Mouse (Mus musculus): ENCODE data around the gene Pxylp1. TPM values are rescaled to one million over a fixed set of nuclear protein-coding genes. Genes with fewer than 3 reads are reported as not detected.
A peak's percentile ranks its signal among the peaks of the same experiment; 100 is the strongest.

Pxylp1 gene
- polyA plus RNA-seq, 1 experiment from 2014 or later = 49.1 TPM

DNA sequence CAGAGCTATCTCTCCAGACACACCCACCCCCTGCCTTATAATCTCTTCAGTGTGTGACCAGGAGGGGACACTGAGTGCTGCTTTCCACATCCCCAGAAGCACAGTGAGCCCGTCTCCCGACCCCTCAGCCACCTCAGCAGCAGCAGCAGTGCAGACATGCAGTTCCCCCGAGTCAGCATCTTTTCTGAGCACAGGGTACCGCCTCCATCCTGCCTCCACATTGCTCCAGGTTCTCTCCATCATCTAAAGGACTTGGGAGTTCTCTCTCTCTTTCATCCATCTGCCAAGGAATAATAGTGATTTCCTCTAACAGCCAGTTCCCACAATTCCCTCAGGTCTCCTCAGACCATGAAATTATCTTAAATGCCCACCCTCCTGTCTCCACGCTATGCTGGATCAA is 43.5 kb downstream of the Pxylp1 start:
- no peak for DNase-seq (ENCODE audit: low spot score)
- Histone ChIP-seq H3K27me3 (ENCODE audit: low read depth, poor library complexity, severe bottlenecking) (no peaks in the 10 kb centered on the region), H3K9me3 (replicated peaks) (no peaks in the 10 kb centered on the region), H3K27ac (replicated peaks) (no peak overlapping the region), H3K4me3 (no peak overlapping the region), H3K36me3 (peaks cover 23% of the 10 kb centered on the region), H3K4me1 (peaks cover 16% of the 10 kb centered on the region)
- WGBS = 83% methylated on average over 5 of the region's 5 CpGs

GRCm38 (mm10) chr9:96846361-96846760 is 46.1 kb downstream of the Pxylp1 start:
- peaks cover 12% of the 10 kb centered on the region for H3K4me1 ChIP-seq
- no peak overlapping the region for H3K4me3 ChIP-seq
- no peak for DNase-seq (ENCODE audit: low spot score)
- H3K27ac ChIP-seq (replicated peaks) = no peak overlapping the region
- no peaks in the 10 kb centered on the region; the same call in 1 of the 2 replicates for H3K9me3 ChIP-seq (replicated peaks)
- 88% methylated on average over 8 of the region's 8 CpGs for WGBS
- H3K36me3 ChIP-seq = peaks cover 38% of the 10 kb centered on the region
- H3K27me3 ChIP-seq (ENCODE audit: low read depth, poor library complexity, severe bottlenecking) = no peaks in the 10 kb centered on the region

DNA sequence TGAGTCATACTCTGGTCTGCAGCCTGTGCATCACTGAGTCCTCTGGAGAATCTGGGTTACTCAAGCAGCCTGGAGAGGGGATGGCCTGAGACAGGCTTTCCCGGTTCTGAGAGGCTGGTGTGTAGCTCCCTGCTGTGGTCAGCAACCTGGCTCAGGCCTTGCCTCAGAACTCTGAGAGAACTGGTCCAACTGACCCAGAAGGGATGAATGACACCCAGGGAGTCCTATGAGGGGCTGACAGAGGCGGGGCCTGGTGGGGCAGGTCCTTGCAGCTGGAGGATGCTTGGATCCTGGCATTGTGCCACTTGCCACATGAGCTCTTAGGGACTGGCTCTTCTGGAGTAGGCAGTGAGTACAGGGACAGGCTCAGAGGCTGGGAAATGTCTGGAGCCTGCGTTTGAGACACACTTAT is 47.7 kb downstream of the Pxylp1 start:
- H3K9me3 ChIP-seq (replicated peaks) = no peaks in the 10 kb centered on the region; the same call in 1 of the 2 replicates
- no peak for DNase-seq (ENCODE audit: low spot score)
- H3K36me3 ChIP-seq = peaks cover 32% of the 10 kb centered on the region
- no peak overlapping the region for H3K27ac ChIP-seq (replicated peaks)
- no peak overlapping the region for H3K4me3 ChIP-seq
- 69% methylated on average over 3 of the region's 3 CpGs for WGBS
- H3K27me3 ChIP-seq (ENCODE audit: low read depth, poor library complexity, severe bottlenecking) = no peaks in the 10 kb centered on the region
- peaks cover 10% of the 10 kb centered on the region; the same call in 1 of the 2 replicates for H3K4me1 ChIP-seq

DNA sequence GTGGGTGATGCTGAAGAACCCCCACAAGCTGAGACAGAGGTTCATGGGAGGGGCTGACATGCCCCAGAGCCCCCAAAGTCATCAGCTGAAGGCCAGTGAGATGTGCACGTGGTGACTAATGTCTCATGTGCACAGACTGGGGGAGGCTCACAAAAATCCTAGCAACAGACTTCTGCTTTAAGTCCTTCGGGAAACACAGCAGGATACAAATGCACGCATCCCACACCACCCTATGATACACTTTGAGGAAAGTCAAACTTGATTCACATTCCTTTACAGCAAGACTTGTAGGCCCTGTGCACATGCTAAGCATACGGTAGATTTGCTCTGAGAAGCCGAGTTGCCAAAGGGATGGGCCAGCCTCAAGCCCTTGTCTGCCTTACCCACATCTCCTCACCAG is 53.1 kb downstream of the Pxylp1 start:
- 89% methylated on average over 5 of the region's 5 CpGs for WGBS
- H3K9me3 ChIP-seq (replicated peaks) = no peaks in the 10 kb centered on the region; the same call in 1 of the 2 replicates
- no peak for DNase-seq (ENCODE audit: low spot score)
- no peak overlapping the region for H3K4me3 ChIP-seq
- H3K27ac ChIP-seq (replicated peaks) = no peak overlapping the region; the same call in 1 of the 2 replicates
- H3K27me3 ChIP-seq (ENCODE audit: low read depth, poor library complexity, severe bottlenecking) = no peaks in the 10 kb centered on the region
- peaks cover 26% of the 10 kb centered on the region for H3K4me1 ChIP-seq
- H3K36me3 ChIP-seq = peaks cover 63% of the 10 kb centered on the region

DNA sequence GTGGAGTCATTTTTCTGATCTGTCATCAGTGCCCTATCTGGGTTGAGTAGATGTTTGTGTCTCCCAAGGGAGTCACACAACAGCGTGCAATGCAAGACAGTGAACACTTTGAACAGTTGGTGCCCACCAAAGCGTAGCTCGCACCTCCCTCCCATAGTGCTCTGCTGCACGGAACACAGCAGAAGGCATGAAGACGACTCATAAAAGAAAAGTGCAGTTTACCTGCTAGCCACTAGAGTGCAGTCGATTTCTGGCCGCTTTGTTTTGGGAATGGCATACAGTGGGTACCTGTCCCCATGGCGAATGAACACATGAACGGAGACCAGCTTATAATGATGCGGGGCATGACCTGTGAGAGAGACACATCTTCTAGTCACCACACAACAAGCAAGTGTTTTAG is 53.6 kb downstream of the Pxylp1 start:
- Histone ChIP-seq H3K36me3 (peaks cover 64% of the 10 kb centered on the region), H3K4me1 (peaks cover 26% of the 10 kb centered on the region), H3K27me3 (ENCODE audit: low read depth, poor library complexity, severe bottlenecking) (no peaks in the 10 kb centered on the region), H3K4me3 (no peak overlapping the region), H3K9me3 (replicated peaks) (no peaks in the 10 kb centered on the region; the same call in 1 of the 2 replicates), H3K27ac (replicated peaks) (no peak overlapping the region; the same call in 1 of the 2 replicates)
- 46% methylated on average over 10 of the region's 10 CpGs for WGBS
- no peak for DNase-seq (ENCODE audit: low spot score)

DNA sequence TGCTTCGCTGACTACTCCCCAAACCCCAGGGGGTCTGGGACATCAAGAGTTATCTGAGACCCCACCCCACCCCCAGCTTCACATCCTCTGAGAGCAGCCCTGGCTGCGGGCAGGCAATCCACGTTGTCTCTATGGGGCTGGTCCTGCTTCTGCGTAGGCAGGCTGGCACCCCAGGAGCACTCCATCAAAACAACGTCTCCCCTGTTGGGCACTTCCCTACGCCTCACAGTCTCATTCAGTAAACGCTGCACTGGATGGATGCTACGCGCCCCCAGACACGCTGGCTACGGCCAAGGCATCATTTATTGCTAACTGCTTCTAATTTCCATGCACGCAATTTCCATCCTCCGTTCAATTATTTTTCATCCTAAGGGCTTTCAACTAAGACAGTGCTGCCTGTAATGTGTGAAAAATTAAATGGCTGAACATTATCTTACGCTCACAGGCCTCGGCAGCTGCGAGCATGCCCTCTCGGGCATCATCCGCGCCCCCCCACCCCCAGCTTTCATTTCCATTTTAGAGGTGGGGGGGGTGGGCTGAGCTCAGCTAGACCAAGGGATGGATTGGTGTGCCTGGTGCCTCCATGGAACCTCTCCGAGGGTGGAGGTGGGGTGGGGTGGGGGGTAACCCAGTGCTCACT is 54.6 kb downstream of the Pxylp1 start:
- H3K27ac ChIP-seq (replicated peaks) = no peak overlapping the region
- no peak for DNase-seq (ENCODE audit: low spot score)
- 53% methylated on average over 19 of the region's 20 CpGs for WGBS

GRCm38 (mm10) chr9:96836984-96837383 is 55.5 kb downstream of the Pxylp1 start:
- no peak for DNase-seq (ENCODE audit: low spot score)
- 42% methylated on average over 8 of the region's 8 CpGs for WGBS
- Histone ChIP-seq H3K27me3 (ENCODE audit: low read depth, poor library complexity, severe bottlenecking) (no peaks in the 10 kb centered on the region), H3K4me1 (peaks cover 26% of the 10 kb centered on the region), H3K9me3 (replicated peaks) (no peaks in the 10 kb centered on the region; the same call in 1 of the 2 replicates), H3K27ac (replicated peaks) (peak overlapping the region; percentile 50; the same call in 1 of the 2 replicates), H3K4me3 (no peak overlapping the region), H3K36me3 (peaks cover 54% of the 10 kb centered on the region)

More for the DNA sequence above, 54.6 kb downstream of the Pxylp1 start:
- H3K4me1 ChIP-seq = peaks cover 26% of the 10 kb centered on the region
- H3K4me3 ChIP-seq = no peak overlapping the region
- no peaks in the 10 kb centered on the region for H3K27me3 ChIP-seq (ENCODE audit: low read depth, poor library complexity, severe bottlenecking)
- peaks cover 61% of the 10 kb centered on the region for H3K36me3 ChIP-seq
- H3K9me3 ChIP-seq (replicated peaks) = no peaks in the 10 kb centered on the region; the same call in 1 of the 2 replicates

DNA sequence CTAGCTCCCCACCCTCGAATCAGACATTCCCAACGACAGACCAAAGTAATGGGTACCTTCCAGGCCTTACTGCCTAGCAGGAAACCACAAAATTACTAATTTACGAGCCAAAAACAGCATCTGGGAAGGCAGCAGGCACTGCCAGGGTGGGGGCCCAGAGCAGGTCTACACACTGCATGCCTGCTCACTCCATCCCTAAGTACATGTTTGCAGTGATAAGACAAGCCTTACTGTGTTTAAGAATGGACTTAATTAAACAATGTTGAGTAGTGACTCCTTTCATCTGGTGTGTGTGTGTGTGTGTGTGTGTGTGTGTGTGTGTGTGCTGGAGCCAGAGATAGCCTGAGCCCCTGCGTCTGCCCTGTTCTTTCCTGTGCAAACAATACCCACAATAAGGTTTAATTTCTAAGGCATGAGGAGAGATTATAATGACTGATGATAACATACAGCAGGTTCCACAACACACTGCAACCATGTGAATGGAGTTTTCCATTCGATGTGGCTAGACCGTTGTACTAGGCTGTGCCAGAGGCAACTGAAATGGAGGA is 57.0 kb downstream of the Pxylp1 start:
- DNase-seq (ENCODE audit: low spot score) = no peak
- no peak overlapping the region for H3K27ac ChIP-seq (replicated peaks)
- peaks cover 49% of the 10 kb centered on the region for H3K36me3 ChIP-seq
- no peaks in the 10 kb centered on the region for H3K27me3 ChIP-seq (ENCODE audit: low read depth, poor library complexity, severe bottlenecking)
- no peak overlapping the region for H3K4me3 ChIP-seq
- H3K9me3 ChIP-seq (replicated peaks) = no peaks in the 10 kb centered on the region
- peaks cover 26% of the 10 kb centered on the region for H3K4me1 ChIP-seq
- WGBS = 92% methylated on average over 6 of the region's 6 CpGs

GRCm38 (mm10) chr9:96833606-96834005 is 58.9 kb downstream of the Pxylp1 start:
- DNase-seq (ENCODE audit: low spot score) = no peak
- no peaks in the 10 kb centered on the region for H3K9me3 ChIP-seq (replicated peaks)
- H3K27me3 ChIP-seq (ENCODE audit: low read depth, poor library complexity, severe bottlenecking) = no peaks in the 10 kb centered on the region
- WGBS = 65% methylated on average over 5 of the region's 5 CpGs
- H3K27ac ChIP-seq (replicated peaks) = no peak overlapping the region
- no peak overlapping the region for H3K4me3 ChIP-seq
- H3K4me1 ChIP-seq = peaks cover 19% of the 10 kb centered on the region
- H3K36me3 ChIP-seq = peaks cover 54% of the 10 kb centered on the region

DNA sequence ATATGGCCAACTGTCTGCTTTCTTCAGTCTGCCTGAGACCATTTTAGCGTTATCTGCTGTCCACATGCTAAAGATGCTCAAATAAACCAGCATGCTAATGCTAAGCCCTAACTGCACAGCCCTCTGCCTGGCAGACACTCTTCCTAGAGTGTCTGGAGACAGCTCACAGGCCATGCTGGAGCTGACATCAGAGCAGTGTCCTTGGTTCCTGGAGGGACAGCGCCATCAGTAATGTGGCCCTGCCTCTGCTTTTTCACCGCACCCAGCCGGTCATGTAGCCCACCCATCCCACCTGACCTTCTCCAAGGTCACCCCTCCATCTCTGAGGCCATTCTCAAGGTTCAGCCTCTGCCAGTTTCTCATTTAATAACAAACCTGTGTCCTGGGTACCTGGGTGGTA is 60.0 kb downstream of the Pxylp1 start:
- H3K27ac ChIP-seq (replicated peaks) = no peak overlapping the region
- H3K9me3 ChIP-seq (replicated peaks) = no peaks in the 10 kb centered on the region
- peaks cover 8% of the 10 kb centered on the region for H3K4me1 ChIP-seq
- no peak overlapping the region for H3K4me3 ChIP-seq
- DNase-seq (ENCODE audit: low spot score) = no peak
- WGBS = 88% methylated on average over 4 of the region's 4 CpGs
- no peaks in the 10 kb centered on the region for H3K27me3 ChIP-seq (ENCODE audit: low read depth, poor library complexity, severe bottlenecking)
- H3K36me3 ChIP-seq = peaks cover 57% of the 10 kb centered on the region

DNA sequence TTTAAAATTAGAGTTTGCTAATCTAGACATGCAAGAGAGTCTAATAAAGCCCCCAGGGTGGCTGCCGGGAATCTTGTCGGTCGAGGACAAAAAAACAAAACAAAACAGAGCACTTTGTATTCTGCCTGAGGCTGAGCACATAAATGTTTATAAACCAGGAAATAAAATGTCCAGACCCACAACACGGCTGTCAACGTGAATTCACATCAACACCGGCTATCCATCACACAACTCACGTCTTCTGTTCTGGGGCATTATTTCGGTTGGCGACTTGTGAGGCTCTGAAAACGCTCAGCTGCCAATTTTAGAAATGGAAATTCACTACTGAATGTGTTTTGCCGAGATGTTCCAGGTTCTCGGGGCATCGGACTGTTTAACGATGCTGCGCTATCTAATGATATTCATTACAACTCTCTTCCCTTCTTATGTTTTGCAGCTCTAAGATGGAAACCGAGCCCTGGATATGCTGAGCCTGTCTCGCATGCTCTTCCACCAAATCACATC is 61.6 kb downstream of the Pxylp1 start:
- DNase-seq (ENCODE audit: low spot score) = no peak
- H3K9me3 ChIP-seq (replicated peaks) = no peaks in the 10 kb centered on the region
- H3K27me3 ChIP-seq (ENCODE audit: low read depth, poor library complexity, severe bottlenecking) = no peaks in the 10 kb centered on the region
- H3K4me1 ChIP-seq = no peaks in the 10 kb centered on the region
- H3K36me3 ChIP-seq = peaks cover 56% of the 10 kb centered on the region
- WGBS = 92% methylated on average over 17 of the region's 17 CpGs
- H3K27ac ChIP-seq (replicated peaks) = no peak overlapping the region
- H3K4me3 ChIP-seq = no peak overlapping the region

DNA sequence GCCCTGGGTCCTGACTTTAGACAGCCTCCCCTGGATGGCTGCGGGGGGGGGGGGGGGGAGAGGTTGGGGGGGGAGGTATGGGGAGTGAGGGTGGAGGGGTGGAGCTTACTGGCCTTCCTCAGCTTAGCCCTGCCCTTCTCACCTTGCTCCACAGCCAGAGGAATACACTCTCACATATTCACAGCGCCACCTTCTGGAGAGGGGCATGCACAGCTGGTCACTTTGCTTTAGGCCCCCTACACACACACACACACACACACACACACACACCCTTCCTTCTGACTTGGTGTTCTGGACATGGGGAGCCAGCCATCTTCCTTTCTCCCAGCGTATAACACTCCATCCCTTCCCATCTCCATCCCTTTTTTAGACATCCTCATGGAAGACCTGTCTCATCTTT is 62.8 kb downstream of the Pxylp1 start:
- DNase-seq (ENCODE audit: low spot score) = no peak
- Histone ChIP-seq H3K9me3 (replicated peaks) (no peaks in the 10 kb centered on the region), H3K36me3 (peaks cover 57% of the 10 kb centered on the region), H3K27ac (replicated peaks) (no peak overlapping the region), H3K4me3 (no peak overlapping the region), H3K27me3 (ENCODE audit: low read depth, poor library complexity, severe bottlenecking) (no peaks in the 10 kb centered on the region), H3K4me1 (no peaks in the 10 kb centered on the region)
- WGBS = 78% methylated on average over 3 of the region's 3 CpGs

- no peak for DNase-seq (ENCODE audit: low spot score)
- Histone ChIP-seq H3K4me1 (no peaks in the 10 kb centered on the region), H3K27ac (replicated peaks) (no peak overlapping the region), H3K4me3 (no peak overlapping the region), H3K27me3 (ENCODE audit: low read depth, poor library complexity, severe bottlenecking) (no peaks in the 10 kb centered on the region), H3K9me3 (replicated peaks) (no peaks in the 10 kb centered on the region), H3K36me3 (peaks cover 63% of the 10 kb centered on the region)
- 86% methylated on average over 2 of the region's 2 CpGs for WGBS
These were observed 64.4 kb downstream of the Pxylp1 start for GRCm38 (mm10) chr9:96828071-96828470.

Data from midbrain, embryonic 10.5 days (tissue).